Mouse (Mus musculus): ENCODE measurements at regions not wholly inside any gene's neighbourhood (a gene's known extent, or its start where the extent isn't known, plus 50 kb on each side); places are given as distances from the start of the nearest gene placed in this dataset.

DNA sequence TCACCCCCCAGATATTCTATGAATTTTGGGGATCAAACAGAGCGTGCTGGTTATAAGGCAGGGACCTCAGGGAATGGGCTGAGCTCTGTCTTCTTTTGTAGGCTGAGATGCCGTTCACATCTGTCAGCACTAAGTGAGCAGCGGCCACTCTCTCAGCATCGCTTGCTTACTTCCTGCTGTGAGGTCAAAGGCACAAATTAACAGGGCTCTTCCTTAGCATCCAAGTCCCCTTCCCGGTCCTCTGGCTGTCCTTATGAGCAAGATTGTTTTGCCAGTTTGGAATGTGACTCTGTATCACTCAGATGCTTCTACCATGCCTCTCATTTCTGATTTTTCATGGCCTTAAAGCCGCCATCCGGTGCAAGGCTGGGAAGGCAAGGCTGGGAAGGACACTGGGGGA lies 93.1 kb upstream of the Prox1 start:
- no peak for TF ChIP-seq CTCF (IDR thresholded peaks at IDR 0.05; ENCODE audit: low read depth)
- TF ChIP-seq EP300 (optimal IDR thresholded peaks at IDR 0.05) = no peak
